Mouse (Mus musculus) cortical plate, adult 2 months (tissue): ENCODE results near the gene Sec14l5.

ENCODE experiments used
- CTCF ChIP-seq: fragments of 200-500 bp; IDR thresholded peaks from 2 replicates; pipeline ENCODE4 v1.5.1; 2011; ENCODE audit warnings: mild to moderate bottlenecking, control low read depth, low read length; ENCODE audit not compliant: insufficient read depth; ENCODE audit errors: extremely low read depth
- POLR2A ChIP-seq: fragments of 200-500 bp; IDR thresholded peaks from 2 replicates; pipeline ENCODE4 v1.6.1; 2011; ENCODE audit warnings: mild to moderate bottlenecking, low read length, control low read depth; ENCODE audit not compliant: insufficient read depth; ENCODE audit errors: extremely low read depth

GRCm38 (mm10) chr16:5164327-5164726 is 17.4 kb downstream of the Sec14l5 start:
- TF ChIP-seq POLR2A (no peak), CTCF (no peak)
